Mouse (Mus musculus) midbrain, embryonic 11.5 days (tissue): ENCODE data around the gene Ace. TPM values are rescaled to one million over a fixed set of nuclear protein-coding genes. Genes with fewer than 3 reads are reported as not detected.

Experiments
- ATAC-seq: fragments of 200-750 bp; cut with Nextera tagmentation; 2 replicates; pipeline ENCODE4 v1.8.0; 2017; ENCODE audit warnings: moderate TSS enrichment, moderate library complexity; ENCODE audit not compliant: low FRiP score
- DNase-seq: peaks from one replicate; pipeline ENCODE4 v3.0.0; 2015; ENCODE audit warnings: low spot score; ENCODE audit errors: missing footprints
- H3K27ac ChIP-seq: fragments of 300-500 bp; sonication (generic); 2 replicates; pipeline ENCODE4 v1.5.1; 2014; ENCODE audit warnings: low read depth, low read length
- H3K27me3 ChIP-seq: fragments of 300-500 bp; sonication (generic); 2 replicates; pipeline ENCODE4 v1.6.1; 2014; ENCODE audit warnings: mild to moderate bottlenecking, low read length, moderate library complexity, mixed read lengths; ENCODE audit not compliant: control insufficient read depth, insufficient read depth
- H3K36me3 ChIP-seq: fragments of 300-500 bp; sonication (generic); 2 replicates; pipeline ENCODE4 v1.6.1; 2014; ENCODE audit warnings: mild to moderate bottlenecking, low read length, moderate library complexity, mixed read lengths; ENCODE audit not compliant: control insufficient read depth, insufficient read depth
- H3K4me1 ChIP-seq: fragments of 300-500 bp; sonication (generic); 2 replicates; pipeline ENCODE4 v1.6.1; 2014; ENCODE audit warnings: low read length; ENCODE audit not compliant: control insufficient read depth, insufficient read depth
- H3K4me2 ChIP-seq: fragments of 300-500 bp; sonication (generic); 2 replicates; pipeline ENCODE4 v1.6.1; 2014; ENCODE audit warnings: mild to moderate bottlenecking, moderate library complexity
- H3K4me3 ChIP-seq: fragments of 300-500 bp; sonication (generic); 2 replicates; pipeline ENCODE4 v1.5.1; 2014; ENCODE audit warnings: low read depth, low read length
- H3K9ac ChIP-seq: fragments of 300-500 bp; sonication (generic); 2 replicates; pipeline ENCODE4 v1.6.1; 2014; ENCODE audit warnings: low read length
- H3K9me3 ChIP-seq: fragments of 300-500 bp; sonication (generic); 2 replicates; pipeline ENCODE4 v1.6.1; 2016; ENCODE audit warnings: low read length; ENCODE audit not compliant: control insufficient read depth
- WGBS: fragments of 180-500 bp; shearing (Covaris S2); extraction: QIAGEN DNeasy Blood & Tissue Kit; methylation state at CpG from one replicate; pipeline ENCODE4 v1.1.7; 2014; 5-methylcytosine and 5-hydroxymethylcytosine counted together
- polyA plus RNA-seq: library from polyadenylated mRNA; unstranded; fragments of >200 nt; fragmentation: Nextera tagmentation; extraction: Ambion mirVana; gene quantifications from 2 replicates; pipeline ENCODE4 v1.2.1, GENCODE M21; 2014

Ace gene
- 0.57 and 0.89 TPM in 2 replicates for polyA plus RNA-seq

GRCm38 (mm10) chr11:105967741-105968574 lies at the start of gene Ace:
Gene Ace (plus strand): TSS chr11:105967945.
- peaks cover 5% of the 10 kb centered on the region for H3K4me1 ChIP-seq
- H3K9me3 ChIP-seq = no peaks in the 10 kb centered on the region
- no peaks in the 10 kb centered on the region for H3K36me3 ChIP-seq
- H3K4me2 ChIP-seq = peak within 1 kb of the TSS; percentile 97
- H3K9ac ChIP-seq = peak within 1 kb of the TSS; percentile 58
- peaks cover 27% of the 10 kb centered on the region for H3K27me3 ChIP-seq
- ATAC-seq (peak; percentile 82), DNase-seq (peak; percentile 93)
- no peak within 1 kb of the TSS for H3K27ac ChIP-seq
- WGBS = under 1% methylated on average over 69 of the region's 76 CpGs
- H3K4me3 ChIP-seq = peak within 1 kb of the TSS; percentile 55

- Histone ChIP-seq H3K36me3 (0 out of 2 replicates have a peak, but pooled peaks cover 4% of the 10 kb centered on the region), H3K4me1 (no peaks in the 10 kb centered on the region), H3K9me3 (no peaks in the 10 kb centered on the region), H3K27me3 (no peaks in the 10 kb centered on the region), H3K9ac (no peak overlapping the region), H3K4me3 (no peak overlapping the region), H3K4me2 (no peak overlapping the region), H3K27ac (no peak overlapping the region)
- no peak for ATAC-seq
- WGBS = 71% methylated on average over 3 of the region's 3 CpGs
- DNase-seq = no peak
Observed at GRCm38 (mm10) chr11:105920098-105920785, 47.5 kb upstream of the Ace start.

- H3K27me3 ChIP-seq = no peaks in the 10 kb centered on the region
- no peak overlapping the region for H3K4me2 ChIP-seq
- no peak overlapping the region for H3K27ac ChIP-seq
- no peak for DNase-seq
- no peaks in the 10 kb centered on the region for H3K4me1 ChIP-seq
- H3K9me3 ChIP-seq = no peaks in the 10 kb centered on the region
- no peak overlapping the region for H3K9ac ChIP-seq
- no peak for ATAC-seq
- WGBS = 94% methylated on average over 2 of the region's 2 CpGs
- H3K4me3 ChIP-seq = no peak overlapping the region
- 0 out of 2 replicates have a peak, but pooled peaks cover 4% of the 10 kb centered on the region for H3K36me3 ChIP-seq
Observed at GRCm38 (mm10) chr11:105920836-105921235, 46.9 kb upstream of the Ace start.

- WGBS = 91% methylated on average over 5 of the region's 5 CpGs
- no peak overlapping the region for H3K9ac ChIP-seq
- H3K27ac ChIP-seq = no peak overlapping the region
- no peaks in the 10 kb centered on the region for H3K27me3 ChIP-seq
- DNase-seq (no peak), ATAC-seq (no peak)
- no peak overlapping the region for H3K4me3 ChIP-seq
- H3K4me1 ChIP-seq = no peaks in the 10 kb centered on the region
- H3K4me2 ChIP-seq = no peak overlapping the region
- H3K9me3 ChIP-seq = no peaks in the 10 kb centered on the region
- H3K36me3 ChIP-seq = 0 out of 2 replicates have a peak, but pooled peaks cover 4% of the 10 kb centered on the region
Observed at GRCm38 (mm10) chr11:105921275-105921674, 46.5 kb upstream of the Ace start.

- Histone ChIP-seq H3K4me1 (0 out of 2 replicates have a peak, but pooled peaks cover 2% of the 10 kb centered on the region), H3K27ac (no peak overlapping the region), H3K4me2 (no peak overlapping the region), H3K9me3 (no peaks in the 10 kb centered on the region), H3K27me3 (no peaks in the 10 kb centered on the region), H3K4me3 (no peak overlapping the region), H3K9ac (no peak overlapping the region), H3K36me3 (0 out of 2 replicates have a peak, but pooled peaks cover 4% of the 10 kb centered on the region)
- ATAC-seq (no peak), DNase-seq (no peak)
- WGBS = 90% methylated on average over 20 of the region's 20 CpGs
Observed at GRCm38 (mm10) chr11:105922769-105923663, 44.7 kb upstream of the Ace start.

GRCm38 (mm10) chr11:105927065-105928030 lies 40.4 kb upstream of the Ace start:
- Histone ChIP-seq H3K27me3 (no peaks in the 10 kb centered on the region), H3K4me1 (0 out of 2 replicates have a peak, but pooled peaks cover 2% of the 10 kb centered on the region), H3K36me3 (no peaks in the 10 kb centered on the region), H3K27ac (no peak overlapping the region), H3K9me3 (no peaks in the 10 kb centered on the region), H3K4me2 (no peak overlapping the region), H3K4me3 (no peak overlapping the region), H3K9ac (peak overlapping the region; percentile 27; the same call in 1 of the 2 replicates)
- 58% methylated on average over 14 of the region's 14 CpGs for WGBS
- DNase-seq (peak; percentile 97), ATAC-seq (peak; percentile 58)

GRCm38 (mm10) chr11:105928171-105928570 lies 39.6 kb upstream of the Ace start:
- H3K36me3 ChIP-seq = no peaks in the 10 kb centered on the region
- 0 out of 2 replicates have a peak, but pooled peaks cover 2% of the 10 kb centered on the region for H3K4me1 ChIP-seq
- no peaks in the 10 kb centered on the region for H3K9me3 ChIP-seq
- H3K4me3 ChIP-seq = no peak overlapping the region
- ATAC-seq (no peak), DNase-seq (no peak)
- H3K27ac ChIP-seq = no peak overlapping the region
- no peak overlapping the region for H3K9ac ChIP-seq
- no peaks in the 10 kb centered on the region for H3K27me3 ChIP-seq
- H3K4me2 ChIP-seq = no peak overlapping the region
- WGBS = 60% methylated on average over 5 of the region's 5 CpGs

- no peak overlapping the region for H3K4me3 ChIP-seq
- no peaks in the 10 kb centered on the region for H3K9me3 ChIP-seq
- 87% methylated on average over 3 of the region's 3 CpGs for WGBS
- H3K27ac ChIP-seq = no peak overlapping the region
- no peak overlapping the region for H3K4me2 ChIP-seq
- no peaks in the 10 kb centered on the region for H3K36me3 ChIP-seq
- H3K9ac ChIP-seq = no peak overlapping the region
- DNase-seq (no peak), ATAC-seq (no peak)
- no peaks in the 10 kb centered on the region for H3K27me3 ChIP-seq
- peaks cover 6% of the 10 kb centered on the region; the same call in 1 of the 2 replicates for H3K4me1 ChIP-seq
Observed at GRCm38 (mm10) chr11:105931380-105931779, 36.4 kb upstream of the Ace start.
